Mouse (Mus musculus) small intestine, adult 2 months (tissue): ENCODE results near the gene Rrbp1.

Experiments
- CTCF ChIP-seq: fragments of 200-500 bp; IDR thresholded peaks from 2 replicates; pipeline ENCODE4 v1.5.1; 2012; ENCODE audit warnings: low read depth, mild to moderate bottlenecking, control low read depth, inconsistent platforms, low read length, moderate library complexity, mixed read lengths; ENCODE audit not compliant: insufficient replicate concordance, insufficient read length; ENCODE audit errors: extremely low read depth
- POLR2A ChIP-seq: fragments of 200-500 bp; IDR thresholded peaks from 2 replicates; pipeline ENCODE4 v1.6.1; 2012; ENCODE audit warnings: low read depth, mild to moderate bottlenecking, control low read depth, inconsistent platforms, low read length, moderate library complexity

- TF ChIP-seq CTCF = no peak
- no peak for TF ChIP-seq POLR2A
These were observed 27.6 kb downstream of the Rrbp1 start for GRCm38 (mm10) chr2:143983482-143983881.
